Mouse (Mus musculus): ENCODE results near the gene Cavin4.
"Not testable (repeated sequence)": the region's sequence is repeated elsewhere in the genome, so short reads cannot be mapped to it uniquely, and the experiment has no call there.

Gene Cavin4

DNA sequence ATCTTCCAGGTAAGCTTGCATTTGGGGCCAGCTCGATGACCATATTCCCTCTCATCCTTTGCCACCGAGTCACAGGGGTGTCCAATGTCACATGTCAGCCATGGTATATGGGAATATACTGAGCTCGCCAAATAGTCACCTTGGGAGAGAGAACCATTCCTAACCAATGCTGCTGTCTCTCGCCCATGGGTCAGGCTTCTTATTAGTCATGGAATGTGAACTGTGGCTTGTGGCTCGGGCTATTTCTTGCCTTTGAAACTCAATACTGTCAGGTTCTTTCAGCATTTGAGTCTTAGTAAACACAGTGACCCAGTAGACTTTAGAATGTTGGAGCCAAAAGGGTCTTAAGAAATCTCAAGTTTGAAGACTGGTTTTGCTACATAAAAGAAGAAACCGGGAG, 707 bp downstream of the Cavin4 start:
- in situ Hi-C loops (cut with MboI; ENCODE audit: low sequenced_read_pairs): loop anchor here (10.0 kb wide), 1 partner anchor 179 kb away; no protein-coding TSS in a partner anchor

- in situ Hi-C loops (cut with MboI; ENCODE audit: low sequenced_read_pairs): loop anchor here (10.0 kb wide), 1 partner anchor 182 kb away; no protein-coding TSS in a partner anchor
Observed at GRCm38 (mm10) chr4:48667279-48667678, 4.0 kb downstream of the Cavin4 start.

- in situ Hi-C loops (cut with MboI; ENCODE audit: low sequenced_read_pairs): no loop called here
Observed at GRCm38 (mm10) chr4:48672915-48673314, 9.6 kb downstream of the Cavin4 start.

DNA sequence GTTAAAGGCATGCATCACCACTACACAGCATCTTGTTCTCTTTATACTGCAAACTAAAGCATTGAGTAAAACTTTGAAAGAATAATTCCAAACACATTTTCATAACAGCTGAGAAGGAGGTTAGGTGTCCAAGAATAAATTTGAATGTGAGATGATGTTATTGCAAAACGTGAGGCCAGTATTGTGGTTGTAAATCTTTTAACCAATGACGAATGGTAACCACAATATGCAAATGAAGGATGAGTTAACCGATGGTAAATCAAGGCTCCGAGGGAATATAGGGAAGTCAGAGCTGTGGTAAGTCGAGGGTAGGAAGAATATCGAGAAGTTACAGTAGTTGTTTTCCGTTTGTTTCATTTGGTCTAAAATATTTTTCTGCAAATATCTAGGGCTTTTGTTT, 11.1 kb downstream of the Cavin4 start:
- in situ Hi-C loops (cut with MboI; ENCODE audit: low sequenced_read_pairs): no loop called here

DNA sequence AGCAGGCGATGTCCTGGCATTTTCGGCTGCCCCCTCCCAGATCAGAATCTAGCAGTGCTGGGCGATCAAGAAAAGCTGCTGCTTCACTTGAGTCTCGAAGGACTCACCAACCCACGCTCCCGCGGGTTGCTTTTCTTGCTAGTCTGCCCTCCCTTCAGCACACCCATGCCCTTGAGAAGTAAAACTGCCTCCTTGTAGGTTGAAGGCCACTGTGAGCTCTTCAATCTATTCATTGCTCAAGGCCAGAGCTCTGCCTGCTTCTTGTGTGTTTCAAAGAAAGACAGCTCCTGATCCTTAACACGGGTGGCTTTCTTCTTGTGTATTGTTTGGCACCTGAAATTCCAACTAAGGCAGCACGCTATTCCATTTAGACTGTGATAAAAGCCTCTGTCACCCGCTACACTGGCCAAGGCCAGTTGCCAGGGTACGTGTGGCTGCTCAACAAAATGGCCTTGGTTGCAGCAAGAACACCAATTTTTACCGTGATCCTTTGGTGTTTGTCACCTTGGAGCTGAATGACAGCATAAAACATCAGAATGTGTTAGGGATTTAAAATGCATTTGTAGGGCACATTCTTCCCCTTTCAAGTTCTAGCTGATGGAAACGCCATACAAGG, 13.4 kb downstream of the Cavin4 start:
- in situ Hi-C loops (cut with MboI; ENCODE audit: low sequenced_read_pairs): no loop called here

DNA sequence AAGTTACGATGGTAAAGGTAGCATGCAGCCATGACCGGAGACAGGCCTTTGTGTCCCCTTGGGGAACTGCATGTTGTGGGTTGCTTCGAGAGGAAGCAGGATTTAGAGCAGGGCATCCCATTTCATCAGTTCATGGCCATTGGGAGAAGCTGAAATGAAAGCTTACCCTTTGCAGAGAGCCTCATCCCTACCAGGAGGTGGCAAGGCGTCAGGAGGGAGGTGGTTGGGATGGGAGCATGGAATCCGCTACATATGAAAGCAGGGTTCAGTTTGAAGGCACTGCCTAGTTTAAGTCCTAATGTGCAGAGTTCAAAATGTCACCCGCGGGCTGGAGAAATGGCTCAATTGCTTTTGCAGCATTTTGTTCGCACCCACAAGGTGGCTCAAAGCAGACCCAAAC, 14.0 kb downstream of the Cavin4 start:
- in situ Hi-C loops (cut with MboI; ENCODE audit: low sequenced_read_pairs): no loop called here

- in situ Hi-C loops (cut with MboI; ENCODE audit: low sequenced_read_pairs): no loop called here
Observed at GRCm38 (mm10) chr4:48677812-48678211, 14.5 kb downstream of the Cavin4 start.

DNA sequence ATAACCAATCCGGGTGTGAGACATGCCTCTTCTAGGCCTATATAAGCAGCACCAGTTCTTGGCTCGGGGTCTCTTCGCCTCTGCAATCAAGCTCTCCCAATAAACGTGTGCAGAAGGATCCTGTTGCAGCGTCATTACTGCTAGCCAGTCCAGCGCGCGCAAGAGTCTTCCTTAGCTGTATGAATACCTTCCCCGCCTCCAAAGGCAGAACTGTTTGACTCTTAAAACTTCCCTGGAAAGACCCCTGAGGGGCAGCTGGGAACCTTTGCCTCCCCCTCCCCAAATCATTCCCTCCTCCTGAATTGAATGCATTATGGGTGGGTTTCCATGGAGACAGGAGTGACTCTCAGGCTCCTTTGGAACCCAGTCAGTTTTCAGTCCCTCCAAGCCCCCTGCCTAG, 15.5 kb downstream of the Cavin4 start:
- in situ Hi-C loops (cut with MboI; ENCODE audit: low sequenced_read_pairs): no loop called here

GRCm38 (mm10) chr4:48679728-48680127, 16.4 kb downstream of the Cavin4 start:
- in situ Hi-C loops (cut with MboI; ENCODE audit: low sequenced_read_pairs): not testable (repeated sequence)

DNA sequence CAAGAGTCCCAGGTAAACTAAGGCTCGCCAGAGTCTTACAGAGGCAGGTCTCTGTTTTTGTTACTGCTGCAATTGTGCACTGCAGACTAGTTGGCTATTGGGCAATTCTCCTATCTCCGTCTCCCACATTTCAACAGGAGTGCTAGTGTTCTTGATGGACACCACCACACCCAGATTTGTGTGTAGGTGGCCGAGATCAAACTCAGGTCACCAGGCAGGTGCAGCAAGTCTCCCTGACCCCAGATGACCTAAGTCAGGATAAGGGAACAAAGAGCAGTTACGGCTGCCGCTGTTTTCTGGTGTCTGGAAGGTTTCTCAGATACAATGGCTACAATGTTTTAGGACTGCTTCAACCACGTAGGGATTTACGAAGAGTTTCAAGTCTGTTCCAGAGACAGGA, 16.9 kb downstream of the Cavin4 start:
- in situ Hi-C loops (cut with MboI; ENCODE audit: low sequenced_read_pairs): no loop called here

GRCm38 (mm10) chr4:48680648-48681343, 17.5 kb downstream of the Cavin4 start:
- in situ Hi-C loops (cut with MboI; ENCODE audit: low sequenced_read_pairs): no loop called here

DNA sequence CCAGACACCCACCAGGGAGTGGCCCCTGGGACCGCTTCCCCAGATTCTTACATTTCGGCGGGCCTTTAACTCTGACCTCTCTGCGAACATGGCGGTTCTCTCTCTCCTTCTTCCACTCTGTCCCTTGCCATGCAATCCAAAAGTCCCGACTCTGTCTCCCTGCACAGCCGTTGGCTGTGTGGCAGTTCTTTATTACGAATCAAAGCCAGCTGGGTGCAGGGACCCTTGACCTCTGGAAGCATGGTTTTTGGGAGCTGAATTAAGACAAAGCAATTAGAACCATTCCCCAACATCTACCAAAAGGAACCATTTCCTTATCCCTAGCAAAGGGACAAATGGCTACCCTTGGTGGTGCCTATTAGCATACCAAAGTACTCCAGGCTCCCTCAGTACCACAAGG, 19.8 kb downstream of the Cavin4 start:
- in situ Hi-C loops (cut with MboI; ENCODE audit: low sequenced_read_pairs): no loop called here

DNA sequence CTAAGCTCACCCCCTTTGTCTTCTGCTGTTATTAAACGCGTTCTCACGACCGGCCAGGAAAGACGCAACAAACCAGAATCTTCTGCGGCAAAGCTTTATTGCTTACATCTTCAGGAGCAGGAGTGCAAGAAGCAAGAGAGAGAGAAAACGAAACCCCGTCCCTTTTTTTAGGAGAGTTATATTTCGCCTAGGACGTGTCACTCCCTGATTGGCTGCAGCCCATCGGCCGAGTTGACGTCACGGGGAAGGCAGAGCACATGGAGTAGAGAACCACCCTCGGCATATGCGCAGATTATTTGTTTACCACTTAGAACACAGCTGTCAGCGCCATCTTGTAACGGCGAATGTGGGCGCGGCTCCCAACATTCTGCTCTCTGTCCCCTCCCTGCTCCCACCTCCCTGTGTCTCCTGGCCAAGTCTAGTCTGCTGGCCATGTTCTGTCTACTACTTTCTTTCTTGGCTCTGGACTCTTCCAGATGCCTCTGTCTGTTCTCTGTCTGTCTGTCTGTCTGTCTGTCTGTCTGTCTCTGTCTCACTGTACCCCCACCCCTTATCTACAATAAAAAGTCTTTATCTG, 20.4 kb downstream of the Cavin4 start:
- in situ Hi-C loops (cut with MboI; ENCODE audit: low sequenced_read_pairs): not testable (repeated sequence)

GRCm38 (mm10) chr4:48684593-48685187, 21.4 kb downstream of the Cavin4 start:
- in situ Hi-C loops (cut with MboI; ENCODE audit: low sequenced_read_pairs): no loop called here

GRCm38 (mm10) chr4:48688148-48688547, 24.8 kb downstream of the Cavin4 start:
- in situ Hi-C loops (cut with MboI; ENCODE audit: low sequenced_read_pairs): no loop called here

GRCm38 (mm10) chr4:48690640-48691039, 27.3 kb downstream of the Cavin4 start:
- in situ Hi-C loops (cut with MboI; ENCODE audit: low sequenced_read_pairs): no loop called here

DNA sequence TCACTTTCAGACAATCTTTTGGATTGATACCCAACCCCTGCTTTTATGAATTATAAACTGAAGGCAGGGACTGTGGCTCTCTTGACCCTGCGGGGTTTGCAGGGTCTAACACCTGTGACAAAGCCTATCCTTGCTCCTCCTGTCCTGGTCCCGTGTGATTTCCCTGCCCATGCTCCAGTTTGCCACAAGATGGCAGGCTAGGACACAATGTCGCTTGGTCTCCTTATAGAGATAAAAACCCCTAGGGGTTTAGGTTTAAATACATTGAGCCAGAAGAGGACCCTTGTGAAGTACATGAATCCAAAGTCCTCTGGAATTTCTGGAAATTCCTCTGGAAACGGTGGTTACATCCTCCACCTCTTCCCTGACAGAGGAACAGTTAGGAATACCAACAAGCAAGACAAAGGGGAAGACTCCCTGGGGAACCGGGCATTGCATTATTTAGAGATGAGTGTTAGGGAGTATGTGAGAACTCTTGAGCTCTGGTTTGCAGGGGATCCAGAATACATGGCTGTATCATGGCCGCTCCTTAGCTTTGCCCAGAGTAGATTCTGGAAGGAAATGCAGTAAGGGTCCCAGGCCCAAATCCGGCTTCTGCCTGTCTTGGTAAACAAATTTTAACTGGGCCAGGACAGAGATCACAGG, 28.6 kb downstream of the Cavin4 start:
- in situ Hi-C loops (cut with MboI; ENCODE audit: low sequenced_read_pairs): no loop called here

DNA sequence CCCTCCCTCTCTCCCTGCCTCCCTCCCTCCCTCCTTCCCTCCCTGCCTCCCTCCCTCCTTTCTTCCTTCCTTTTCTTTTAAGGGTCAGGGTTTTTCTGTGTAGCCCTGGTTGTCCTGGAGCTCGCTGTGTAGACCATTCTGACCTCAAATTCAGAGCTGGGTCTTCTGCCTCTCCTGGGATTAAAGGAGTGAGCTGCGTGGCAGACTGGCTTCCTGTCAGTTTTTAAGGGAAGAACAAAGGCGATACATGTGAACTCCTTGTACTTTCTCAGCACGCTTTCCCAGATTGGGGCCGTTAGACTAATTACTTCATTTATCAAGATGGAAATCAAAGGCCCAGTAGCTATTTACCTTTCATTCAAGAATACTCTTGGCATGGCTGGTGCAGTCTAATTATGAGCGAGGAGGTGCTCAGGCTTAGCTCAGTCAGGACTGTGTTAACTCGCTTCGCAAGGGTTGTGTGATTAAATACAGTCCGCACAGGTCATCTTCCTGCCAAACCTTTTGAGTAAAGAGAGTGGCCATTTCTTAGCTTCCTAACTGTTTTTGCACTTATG, 29.5 kb downstream of the Cavin4 start:
- in situ Hi-C loops (cut with MboI; ENCODE audit: low sequenced_read_pairs): no loop called here

DNA sequence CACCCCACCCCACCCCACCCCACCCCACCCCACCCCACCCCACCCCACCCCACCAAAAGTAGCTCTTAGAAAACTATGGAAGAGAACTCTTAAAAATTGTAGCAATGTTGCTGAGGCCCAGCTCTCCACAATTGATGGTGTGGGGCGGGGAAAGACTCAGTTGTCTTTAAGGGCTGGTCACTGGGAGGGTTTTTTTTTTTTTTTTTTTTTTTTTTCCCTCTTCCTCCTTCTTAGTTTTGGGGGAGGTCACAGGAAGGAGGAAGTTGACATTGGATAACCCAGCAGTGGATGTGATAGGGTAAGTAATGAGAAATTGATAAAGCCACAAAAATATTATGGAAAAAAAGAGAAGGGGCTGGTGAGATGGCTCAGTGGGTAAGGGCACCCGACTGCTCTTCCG, 33.4 kb downstream of the Cavin4 start:
- in situ Hi-C loops (cut with MboI; ENCODE audit: low sequenced_read_pairs): no loop called here

DNA sequence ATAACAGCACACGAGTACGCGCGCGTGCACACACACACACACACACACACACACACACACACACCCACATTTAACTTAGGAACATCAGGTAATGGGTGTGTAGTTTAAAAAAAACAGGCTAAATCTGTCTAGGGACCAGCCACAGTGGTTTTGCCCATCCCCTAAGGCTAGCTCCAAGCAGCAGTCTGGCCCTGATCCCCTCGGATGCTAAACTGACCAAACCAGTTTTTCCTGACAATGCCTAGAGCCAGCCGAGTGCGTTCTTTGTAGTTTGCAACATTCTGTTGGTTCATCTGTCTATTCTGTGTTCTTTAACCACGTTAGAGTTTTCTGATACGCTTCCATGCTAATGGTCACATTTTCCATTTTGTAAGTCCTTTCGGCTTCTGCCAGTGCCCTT, 34.0 kb downstream of the Cavin4 start:
- in situ Hi-C loops (cut with MboI; ENCODE audit: low sequenced_read_pairs): no loop called here
